Mouse (Mus musculus): ENCODE results near the gene Gab1. TPM values are rescaled to one million over a fixed set of nuclear protein-coding genes. Genes with fewer than 3 reads are reported as not detected.

Gene Gab1
- polyA plus RNA-seq, 1 experiment, result not detected

GRCm38 (mm10) chr8:80738046-80738387 lies 142.3 kb downstream of the Gab1 start:
- Histone ChIP-seq H3K27ac (ENCODE audit: insufficient read depth, low read depth, low read length) (peak overlapping the region; percentile 91; the same call in 1 of the 2 replicates), H3K4me1 (ENCODE audit: control insufficient read depth, insufficient read depth, low read length) (peaks cover 4% of the 10 kb centered on the region; the same call in 1 of the 2 replicates), H3K4me3 (ENCODE audit: insufficient read depth, low read depth, low read length) (peak overlapping the region; percentile 92)
- TF ChIP-seq POLR2A (IDR thresholded peaks at IDR 0.05; ENCODE audit: insufficient read depth, low read depth, low read length) (no peak), CTCF (IDR thresholded peaks at IDR 0.05; ENCODE audit: insufficient read depth, low read depth, low read length) (no peak)
- WGBS, result 0% methylated on average over 5 of the region's 5 CpGs

- no peak overlapping the region for H3K27ac ChIP-seq (ENCODE audit: insufficient read depth, low read depth, low read length)
- no peaks in the 10 kb centered on the region; the same call in 1 of the 2 replicates for H3K4me1 ChIP-seq (ENCODE audit: control insufficient read depth, insufficient read depth, low read length)
- TF ChIP-seq POLR2A (IDR thresholded peaks at IDR 0.05; ENCODE audit: insufficient read depth, low read depth, low read length), result no peak
- no peak overlapping the region for H3K4me3 ChIP-seq (ENCODE audit: insufficient read depth, low read depth, low read length)
These were observed 148.0 kb downstream of the Gab1 start for GRCm38 (mm10) chr8:80732326-80732725.

GRCm38 (mm10) chr8:80714461-80714860 lies 165.9 kb downstream of the Gab1 start:
- Histone ChIP-seq H3K4me1 (ENCODE audit: control insufficient read depth, insufficient read depth, low read length) (no peaks in the 10 kb centered on the region), H3K4me3 (ENCODE audit: insufficient read depth, low read depth, low read length) (no peak overlapping the region), H3K27ac (ENCODE audit: insufficient read depth, low read depth, low read length) (no peak overlapping the region)
- 78% methylated on average over 1 of the region's 1 CpGs for WGBS
- TF ChIP-seq CTCF (IDR thresholded peaks at IDR 0.05; ENCODE audit: insufficient read depth, low read depth, low read length), result no peak
- no peak for TF ChIP-seq POLR2A (IDR thresholded peaks at IDR 0.05; ENCODE audit: insufficient read depth, low read depth, low read length)

Other genes with a start within 250 kb of the Gab1 start
- 90.9 TPM in 1 of 2 replicates, not detected in the other for gene Smarca5, start 141.0 kb downstream of the Gab1 start, polyA plus RNA-seq (2012; ENCODE audit: insufficient read depth, insufficient read length, low replicate concordance, missing spikeins)
- gene Usp38, start 134.4 kb upstream of the Gab1 start, polyA plus RNA-seq (2012; ENCODE audit: insufficient read depth, insufficient read length, low replicate concordance, missing spikeins), result not detected in 2 replicates

Data from olfactory bulb, adult 2 months (tissue).